Mouse (Mus musculus): ENCODE results near the gene Exoc3l. TPM values are rescaled to one million over a fixed set of nuclear protein-coding genes. Genes with fewer than 3 reads are reported as not detected.

Exoc3l gene
- polyA plus RNA-seq, 1 experiment: 49.2 TPM

- no peak for TF ChIP-seq CTCF (IDR thresholded peaks at IDR 0.05; ENCODE audit: insufficient read depth, low read length)
- no peak for TF ChIP-seq POLR2A (IDR thresholded peaks at IDR 0.05; ENCODE audit: borderline replicate concordance, extremely low read depth, low read depth, low read length)
- WGBS: 90% methylated on average over 4 of the region's 4 CpGs
- DNase-seq: no peak
- Histone ChIP-seq H3K4me1 (ENCODE audit: control insufficient read depth, insufficient read depth, low read length) (peaks cover 15% of the 10 kb centered on the region), H3K4me3 (replicated peaks; ENCODE audit: extremely low read depth, low read depth, low read length) (no peak overlapping the region)
Observed at GRCm38 (mm10) chr8:105286907-105287306, 9.0 kb downstream of the Exoc3l start.

- TF ChIP-seq CTCF (IDR thresholded peaks at IDR 0.05; ENCODE audit: insufficient read depth, low read length) (no peak), POLR2A (IDR thresholded peaks at IDR 0.05; ENCODE audit: borderline replicate concordance, extremely low read depth, low read depth, low read length) (no peak)
- WGBS: 69% methylated on average over 12 of the region's 12 CpGs
- peaks cover 12% of the 10 kb centered on the region for H3K4me1 ChIP-seq (ENCODE audit: control insufficient read depth, insufficient read depth, low read length)
- DNase-seq: no peak
- H3K4me3 ChIP-seq (replicated peaks; ENCODE audit: extremely low read depth, low read depth, low read length): no peak overlapping the region
Observed at GRCm38 (mm10) chr8:105285514-105285913, 10.4 kb downstream of the Exoc3l start.

DNA sequence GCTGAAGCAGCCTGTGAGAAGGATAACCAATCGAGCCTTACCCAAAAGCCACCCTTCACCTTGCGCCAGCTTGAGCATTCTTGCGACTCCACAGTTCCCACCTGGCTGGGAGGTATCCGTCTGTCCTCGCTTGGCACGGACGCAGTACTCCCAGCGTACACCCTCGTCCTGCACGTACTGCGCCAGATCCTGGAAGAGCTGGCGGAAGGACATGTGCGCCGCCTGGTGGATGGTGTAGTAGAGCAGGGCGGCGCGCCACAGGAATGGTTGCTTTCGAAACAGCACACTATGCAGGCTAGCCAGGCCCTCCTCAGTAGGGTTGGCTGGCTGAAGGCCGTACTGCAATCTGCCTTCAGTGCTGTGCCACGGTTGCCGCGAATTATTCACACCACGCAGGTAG is 12.8 kb downstream of the Exoc3l start:
- DNase-seq: peak; percentile 64
- WGBS: 44% methylated on average over 23 of the region's 23 CpGs
- TF ChIP-seq POLR2A (IDR thresholded peaks at IDR 0.05; ENCODE audit: borderline replicate concordance, extremely low read depth, low read depth, low read length) (no peak), CTCF (IDR thresholded peaks at IDR 0.05; ENCODE audit: insufficient read depth, low read length) (peak; percentile 75)
- Histone ChIP-seq H3K4me1 (ENCODE audit: control insufficient read depth, insufficient read depth, low read length) (peaks cover 4% of the 10 kb centered on the region; the same call in 1 of the 2 replicates), H3K4me3 (replicated peaks; ENCODE audit: extremely low read depth, low read depth, low read length) (peak overlapping the region; percentile 18)

- DNase-seq: no peak
- H3K4me1 ChIP-seq (ENCODE audit: control insufficient read depth, insufficient read depth, low read length): peaks cover 4% of the 10 kb centered on the region; the same call in 1 of the 2 replicates
- TF ChIP-seq POLR2A (IDR thresholded peaks at IDR 0.05; ENCODE audit: borderline replicate concordance, extremely low read depth, low read depth, low read length): no peak
- no peak for TF ChIP-seq CTCF (IDR thresholded peaks at IDR 0.05; ENCODE audit: insufficient read depth, low read length)
- H3K4me3 ChIP-seq (replicated peaks; ENCODE audit: extremely low read depth, low read depth, low read length): no peak overlapping the region
- WGBS: 79% methylated on average over 4 of the region's 4 CpGs
Observed at GRCm38 (mm10) chr8:105282239-105282638, 13.7 kb downstream of the Exoc3l start.

GRCm38 (mm10) chr8:105281821-105282220 is 14.1 kb downstream of the Exoc3l start:
- DNase-seq: no peak
- H3K4me3 ChIP-seq (replicated peaks; ENCODE audit: extremely low read depth, low read depth, low read length): no peak overlapping the region
- peaks cover 4% of the 10 kb centered on the region; the same call in 1 of the 2 replicates for H3K4me1 ChIP-seq (ENCODE audit: control insufficient read depth, insufficient read depth, low read length)
- TF ChIP-seq CTCF (IDR thresholded peaks at IDR 0.05; ENCODE audit: insufficient read depth, low read length) (no peak), POLR2A (IDR thresholded peaks at IDR 0.05; ENCODE audit: borderline replicate concordance, extremely low read depth, low read depth, low read length) (no peak)
- 80% methylated on average over 12 of the region's 12 CpGs for WGBS

GRCm38 (mm10) chr8:105280567-105280966 is 15.3 kb downstream of the Exoc3l start:
- 76% methylated on average over 3 of the region's 3 CpGs for WGBS

GRCm38 (mm10) chr8:105278911-105279334 is 17.0 kb downstream of the Exoc3l start:
- Histone ChIP-seq H3K4me3 (replicated peaks; ENCODE audit: extremely low read depth, low read depth, low read length) (peak overlapping the region; percentile 6), H3K4me1 (ENCODE audit: control insufficient read depth, insufficient read depth, low read length) (peaks cover 12% of the 10 kb centered on the region)
- 8% methylated on average over 28 of the region's 28 CpGs for WGBS
- DNase-seq: peak; percentile 80
- no peak for TF ChIP-seq CTCF (IDR thresholded peaks at IDR 0.05; ENCODE audit: insufficient read depth, low read length)
- no peak for TF ChIP-seq POLR2A (IDR thresholded peaks at IDR 0.05; ENCODE audit: borderline replicate concordance, extremely low read depth, low read depth, low read length)

More at GRCm38 (mm10) chr8:105280567-105280966, 15.3 kb downstream of the Exoc3l start:
- TF ChIP-seq POLR2A (IDR thresholded peaks at IDR 0.05; ENCODE audit: borderline replicate concordance, extremely low read depth, low read depth, low read length) (no peak), CTCF (IDR thresholded peaks at IDR 0.05; ENCODE audit: insufficient read depth, low read length) (no peak)
- H3K4me1 ChIP-seq (ENCODE audit: control insufficient read depth, insufficient read depth, low read length): peaks cover 12% of the 10 kb centered on the region
- no peak for DNase-seq
- no peak overlapping the region for H3K4me3 ChIP-seq (replicated peaks; ENCODE audit: extremely low read depth, low read depth, low read length)

DNA sequence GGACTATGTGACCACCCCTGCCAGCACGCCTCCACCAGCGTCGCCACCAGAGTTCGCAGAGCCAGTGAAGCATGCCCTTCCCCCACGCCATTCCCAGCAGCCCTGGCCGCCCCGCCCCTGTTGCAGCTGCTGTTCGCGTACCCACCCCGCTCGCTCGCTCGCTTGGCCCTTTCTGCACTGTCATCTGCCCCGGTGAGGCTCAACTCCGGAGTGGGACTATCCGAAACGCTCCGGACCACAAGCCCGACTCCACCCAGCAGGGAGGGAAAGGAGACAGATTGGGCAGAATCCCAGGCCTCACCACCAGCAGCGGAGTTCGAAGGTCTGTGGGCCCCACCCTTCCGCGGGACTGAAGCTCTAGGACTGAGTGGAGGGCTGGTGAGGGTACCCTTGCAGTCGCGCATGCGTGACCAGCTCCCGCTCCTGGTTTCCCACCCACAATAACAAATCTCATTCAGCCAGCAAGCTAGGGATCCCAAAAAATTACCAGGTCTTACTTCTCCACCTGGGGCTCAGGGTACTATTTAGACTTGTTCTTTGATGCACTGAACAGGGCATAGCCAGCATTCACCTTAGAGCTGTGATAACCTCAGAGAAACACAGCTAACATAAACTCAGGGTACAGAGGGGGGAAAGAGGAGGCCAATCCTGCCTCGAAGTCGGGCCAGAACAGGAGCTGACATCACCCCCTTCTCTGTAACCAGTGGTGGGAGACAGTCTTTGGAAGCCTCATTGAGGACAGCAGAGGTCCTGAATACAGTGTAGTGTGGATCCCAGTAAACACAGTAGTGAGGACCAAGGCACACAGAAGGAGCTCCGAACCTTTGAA is 19.4 kb downstream of the Exoc3l start:
- WGBS: 6% methylated on average over 30 of the region's 30 CpGs
- H3K4me3 ChIP-seq (replicated peaks; ENCODE audit: extremely low read depth, low read depth, low read length): peak overlapping the region; percentile 57
- H3K4me1 ChIP-seq (ENCODE audit: control insufficient read depth, insufficient read depth, low read length): peaks cover 8% of the 10 kb centered on the region
- TF ChIP-seq POLR2A (IDR thresholded peaks at IDR 0.05; ENCODE audit: borderline replicate concordance, extremely low read depth, low read depth, low read length) (peak; percentile 43; the same call in 1 of the 2 replicates), CTCF (IDR thresholded peaks at IDR 0.05; ENCODE audit: insufficient read depth, low read length) (no peak)
- peak; percentile 49 for DNase-seq

DNA sequence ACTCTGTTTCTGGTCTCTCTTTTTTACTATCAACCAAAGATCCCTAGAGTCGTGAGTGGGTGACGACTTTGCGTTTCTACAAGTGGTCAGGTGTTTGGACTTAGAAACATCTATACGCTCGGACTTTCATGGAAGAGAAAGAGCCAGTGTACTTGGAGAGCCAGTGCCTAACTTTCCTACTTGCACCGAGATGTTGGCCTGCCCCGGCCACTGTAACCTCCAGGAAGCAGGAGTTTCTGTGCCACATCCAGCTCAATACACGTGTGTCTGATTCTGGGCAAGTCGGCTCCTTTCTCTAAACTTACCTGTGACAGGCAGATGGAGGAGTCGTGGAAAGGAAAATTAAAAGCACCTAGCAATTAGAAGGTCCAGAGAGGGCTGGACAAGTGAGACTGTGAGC is 20.1 kb downstream of the Exoc3l start, which contains the start of gene Nol3:
Gene Nol3, plus strand, starts transcription at position 301 of the 400 bp plus-strand sequence.
- DNase-seq: no peak
- H3K4me3 ChIP-seq (replicated peaks; ENCODE audit: extremely low read depth, low read depth, low read length): peak within 1 kb of the TSS; percentile 57
- peaks cover 8% of the 10 kb centered on the region for H3K4me1 ChIP-seq (ENCODE audit: control insufficient read depth, insufficient read depth, low read length)
- TF ChIP-seq CTCF (IDR thresholded peaks at IDR 0.05; ENCODE audit: insufficient read depth, low read length) (no peak), POLR2A (IDR thresholded peaks at IDR 0.05; ENCODE audit: borderline replicate concordance, extremely low read depth, low read depth, low read length) (no peak)
- WGBS: 6% methylated on average over 10 of the region's 10 CpGs
